Mouse (Mus musculus) cortical plate, adult 2 months (tissue): ENCODE measurements around the gene Recql. TPM values are rescaled to one million over a fixed set of nuclear protein-coding genes. Genes with fewer than 3 reads are reported as not detected.

Source experiments
- H3K27ac ChIP-seq: fragments of 200-500 bp; 2 replicates; pipeline ENCODE4 v1.5.1; 2012; ENCODE audit warnings: low read length, control low read depth, inconsistent platforms; ENCODE audit not compliant: insufficient read depth
- H3K4me1 ChIP-seq: fragments of 200-500 bp; 2 replicates; pipeline ENCODE4 v1.6.1; 2011; ENCODE audit warnings: low read length; ENCODE audit not compliant: control insufficient read depth, insufficient read depth
- H3K4me3 ChIP-seq: fragments of 200-500 bp; 2 replicates; pipeline ENCODE4 v1.5.1; 2011; ENCODE audit warnings: mild to moderate bottlenecking, low read length, control low read depth; ENCODE audit not compliant: insufficient read depth
- CTCF ChIP-seq: fragments of 200-500 bp; IDR thresholded peaks from 2 replicates; pipeline ENCODE4 v1.5.1; 2011; ENCODE audit warnings: mild to moderate bottlenecking, control low read depth, low read length; ENCODE audit not compliant: insufficient read depth; ENCODE audit errors: extremely low read depth
- POLR2A ChIP-seq: fragments of 200-500 bp; IDR thresholded peaks from 2 replicates; pipeline ENCODE4 v1.6.1; 2011; ENCODE audit warnings: mild to moderate bottlenecking, low read length, control low read depth; ENCODE audit not compliant: insufficient read depth; ENCODE audit errors: extremely low read depth
- polyA plus RNA-seq: library from polyadenylated mRNA; depleted of rRNA; stranded (reverse); fragments of >200 nt; gene quantifications from 2 replicates; pipeline ENCODE4 v1.2.3, GENCODE M21; 2012; rRNA removed

The Recql gene
- polyA plus RNA-seq, 1 experiment: 15.3 TPM

- H3K4me3 ChIP-seq: no peak overlapping the region
- TF ChIP-seq CTCF (no peak), POLR2A (no peak)
- no peaks in the 10 kb centered on the region for H3K4me1 ChIP-seq
- H3K27ac ChIP-seq: no peak overlapping the region
Measured at GRCm38 (mm10) chr6:142339576-142339975, 47.3 kb downstream of the Recql start.

GRCm38 (mm10) chr6:142338961-142339360, 47.9 kb downstream of the Recql start:
- TF ChIP-seq POLR2A (no peak), CTCF (no peak)
- Histone ChIP-seq H3K4me1 (no peaks in the 10 kb centered on the region), H3K4me3 (no peak overlapping the region), H3K27ac (no peak overlapping the region)

DNA sequence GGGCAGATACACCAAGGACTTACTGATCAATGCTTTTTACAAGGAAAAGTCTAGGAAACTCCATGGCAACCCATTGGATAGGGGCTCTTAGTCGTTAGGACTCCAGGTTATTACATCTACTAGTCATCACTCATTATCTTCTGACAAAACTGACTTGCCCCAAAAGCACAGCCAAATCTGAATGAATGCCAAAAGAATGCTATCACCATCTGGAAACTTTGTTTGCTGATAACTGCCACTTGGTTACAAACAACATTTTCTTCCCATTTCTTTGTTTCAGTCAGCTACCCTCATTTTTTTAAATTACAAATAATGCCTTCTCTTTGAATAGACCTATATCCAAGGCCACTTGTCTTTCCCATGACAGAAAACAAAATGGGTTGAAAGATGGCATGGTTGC, 57.7 kb downstream of the Recql start:
- no peaks in the 10 kb centered on the region for H3K4me1 ChIP-seq
- no peak for TF ChIP-seq POLR2A
- TF ChIP-seq CTCF: no peak

DNA sequence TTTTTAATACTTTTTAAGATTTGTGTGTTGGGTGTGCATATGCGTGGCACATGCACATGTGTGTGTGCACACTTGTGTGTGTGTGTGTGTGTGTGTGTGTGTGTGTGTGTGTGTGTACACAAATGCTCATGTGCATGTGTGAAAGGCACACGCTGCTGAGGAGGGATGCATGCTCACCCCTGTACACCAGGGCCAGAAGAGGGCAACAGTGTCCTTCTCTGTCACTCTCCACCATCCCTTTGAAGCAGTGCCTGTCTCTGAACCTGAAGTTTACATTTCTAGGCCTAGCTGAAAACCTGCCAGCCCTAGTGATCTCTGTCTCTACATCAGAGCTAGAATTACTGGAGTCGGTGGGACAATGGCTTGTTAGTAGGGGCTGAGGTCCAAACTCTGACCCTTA, 60.3 kb downstream of the Recql start:
- no peaks in the 10 kb centered on the region; the same call in 1 of the 2 replicates for H3K4me1 ChIP-seq
- no peak overlapping the region for H3K4me3 ChIP-seq
- no peak for TF ChIP-seq CTCF
- no peak for TF ChIP-seq POLR2A
- no peak overlapping the region for H3K27ac ChIP-seq

More for the DNA sequence above, 57.7 kb downstream of the Recql start:
- H3K27ac ChIP-seq: no peak overlapping the region
- H3K4me3 ChIP-seq: no peak overlapping the region

DNA sequence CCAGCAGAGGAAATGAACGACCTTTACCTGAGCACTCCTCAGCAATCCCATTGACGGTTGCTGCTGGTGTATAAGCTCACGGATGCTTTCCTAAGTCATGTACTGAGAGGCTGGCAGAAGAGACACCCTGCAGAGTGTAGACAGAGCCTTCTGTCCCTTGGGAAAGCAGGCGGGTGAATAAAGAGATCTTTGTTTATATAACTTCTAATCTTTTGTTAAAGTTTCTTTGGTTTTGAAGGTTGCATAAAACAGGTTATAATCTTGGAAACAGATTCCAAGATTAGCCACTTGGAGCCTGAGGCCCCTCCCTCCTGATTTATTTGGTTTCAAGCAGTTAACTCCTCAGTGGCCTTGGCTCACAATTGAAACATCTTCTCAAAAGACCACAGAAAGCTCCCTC, 64.0 kb downstream of the Recql start, which contains the start of gene Slco1a5:
Gene Slco1a5 (minus strand): TSS at position 101 of the 400 bp plus-strand sequence.
- Histone ChIP-seq H3K27ac (no peak within 1 kb of the TSS), H3K4me3 (no peak within 1 kb of the TSS), H3K4me1 (no peaks in the 10 kb centered on the region; the same call in 1 of the 2 replicates)
- TF ChIP-seq CTCF (no peak), POLR2A (no peak)

GRCm38 (mm10) chr6:142317106-142317505, 69.8 kb downstream of the Recql start:
- Histone ChIP-seq H3K27ac (no peak overlapping the region), H3K4me1 (no peaks in the 10 kb centered on the region)
- TF ChIP-seq CTCF: no peak
- TF ChIP-seq POLR2A: no peak

GRCm38 (mm10) chr6:142314285-142314684, 72.6 kb downstream of the Recql start:
- Histone ChIP-seq H3K4me1 (no peaks in the 10 kb centered on the region), H3K27ac (no peak overlapping the region), H3K4me3 (no peak overlapping the region)
- TF ChIP-seq CTCF (no peak), POLR2A (no peak)

More at GRCm38 (mm10) chr6:142317106-142317505, 69.8 kb downstream of the Recql start:
- H3K4me3 ChIP-seq: no peak overlapping the region

DNA sequence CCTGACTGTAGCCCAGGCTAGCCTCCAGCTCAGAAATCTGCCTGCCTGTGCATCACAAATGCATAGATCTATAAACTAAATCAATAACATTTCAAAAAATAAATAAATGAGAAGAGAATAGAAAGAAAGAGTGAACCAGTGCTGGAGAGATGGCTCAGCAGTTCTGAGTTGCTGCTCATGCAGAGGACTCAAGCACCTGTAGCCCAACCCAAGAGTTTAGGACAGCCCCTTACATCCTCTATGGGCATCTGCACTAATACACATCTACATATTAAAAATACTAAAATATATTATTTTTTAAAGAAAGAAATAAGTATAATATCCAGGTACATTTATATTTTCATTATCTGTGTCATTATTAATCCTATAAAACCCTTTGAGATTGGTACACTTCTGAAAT, 81.8 kb downstream of the Recql start:
- TF ChIP-seq CTCF (no peak), POLR2A (no peak)
- Histone ChIP-seq H3K27ac (no peak overlapping the region), H3K4me1 (no peaks in the 10 kb centered on the region), H3K4me3 (no peak overlapping the region)

Other genes starting within 250 kb of the Recql start
- not detected in 2 replicates for gene Slco1a6, start 178.6 kb downstream of the Recql start, polyA plus RNA-seq
- gene Iapp, start 88.7 kb downstream of the Recql start, polyA plus RNA-seq: not detected in 2 replicates
- 0.04 and 0.21 TPM in 2 replicates for gene Slco1a5, start 64.1 kb downstream of the Recql start, polyA plus RNA-seq
- gene Pyroxd1, start 41.4 kb downstream of the Recql start, polyA plus RNA-seq: 12.0 and 13.0 TPM in 2 replicates
- gene Golt1b, start 134 bp upstream of the Recql start, polyA plus RNA-seq: 25.3 and 25.5 TPM in 2 replicates
- gene Spx, start 26.4 kb upstream of the Recql start, polyA plus RNA-seq: 9.1 and 9.5 TPM in 2 replicates
- gene Gys2, start 86.0 kb upstream of the Recql start, polyA plus RNA-seq: 0.13 TPM in 1 of 2 replicates, not detected in the other
- 1,109 and 1,198 TPM in 2 replicates for gene Ldhb, start 120.9 kb upstream of the Recql start, polyA plus RNA-seq
- 5.1 and 5.6 TPM in 2 replicates for gene Kcnj8, start 184.5 kb upstream of the Recql start, polyA plus RNA-seq